In the genomic region with DNA sequence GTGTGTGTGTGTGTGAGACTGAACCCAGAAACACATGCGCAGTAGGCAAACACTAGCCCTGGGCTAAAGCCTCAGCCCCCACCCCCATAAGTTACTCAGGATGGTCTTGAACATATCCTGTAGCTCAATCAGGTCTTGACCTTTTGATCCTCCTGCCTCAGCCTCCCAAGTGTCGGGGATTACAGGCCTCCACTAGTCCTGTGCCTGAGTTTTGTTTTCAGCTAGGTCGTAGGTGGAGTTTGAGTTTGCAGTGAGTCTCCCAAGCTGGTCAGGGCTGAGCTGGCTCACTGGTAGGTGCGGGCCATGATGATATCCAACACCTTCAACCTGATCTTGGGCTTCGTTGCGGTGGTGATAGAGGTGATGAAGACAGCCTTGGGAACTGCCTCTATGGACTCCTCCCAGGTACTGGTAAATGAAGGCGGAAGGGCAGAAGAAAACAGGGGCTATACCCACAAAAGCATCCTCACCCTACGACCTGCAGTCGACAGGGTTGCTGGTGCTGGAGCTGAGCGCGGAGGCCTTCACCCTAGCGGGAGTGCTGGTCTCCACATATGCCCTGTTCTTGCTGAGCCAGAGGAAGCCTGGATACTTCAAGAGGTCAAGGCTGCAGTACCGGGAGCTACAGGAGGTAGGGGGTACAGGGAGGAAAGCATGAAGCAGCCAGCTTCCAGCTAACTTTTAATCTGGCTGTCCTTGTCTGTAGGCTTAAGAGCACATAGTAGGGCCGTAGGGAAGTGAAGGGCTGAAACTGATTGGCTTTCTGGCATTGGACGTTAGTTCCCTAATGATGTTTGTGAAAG, we compare ENCODE assay signal across 8 mouse cellular contexts. TPM values are rescaled to one million over a fixed set of nuclear protein-coding genes. Genes with fewer than 3 reads are reported as not detected.
A peak's percentile ranks its signal among the peaks of the same experiment; 100 is the strongest.
DNase-seq lines count a peak whose midpoint lies in the region; ATAC-seq and TF ChIP-seq lines count a peak whose summit lies in the region.

No protein-coding gene starts in this region.

- 0 out of 2 replicates have a peak overlapping the region, but pooled peaks have one; percentile 67 for H3K4me3 ChIP-seq in kidney, postnatal 0 days (replicated peaks; ENCODE audit: low read depth, low read length)
- peak overlapping the region; percentile 75; the same call in 1 of the 2 replicates for H3K4me3 ChIP-seq in hindbrain, embryonic 14.5 days (replicated peaks; ENCODE audit: low read length)
- peak overlapping the region; percentile 53 for H3K4me3 ChIP-seq in myocyte

- WGBS in kidney, postnatal 0 days = 82% methylated on average over 15 of the region's 15 CpGs
- 86% methylated on average over 15 of the region's 15 CpGs for WGBS in hindbrain, embryonic 14.5 days

- intact Hi-C loops in left cerebral cortex, postnatal 25 days (cut with DNase I) = loop anchor here (10.0 kb wide), 1 partner anchor 934 kb away; no protein-coding TSS in a partner anchor

- H3K36me3 ChIP-seq in kidney, postnatal 0 days (ENCODE audit: insufficient read depth, low read length) = no peaks in the 10 kb centered on the region
- no peaks in the 10 kb centered on the region for H3K36me3 ChIP-seq in hindbrain, embryonic 14.5 days (replicated peaks; ENCODE audit: control insufficient read depth, insufficient read depth)
- H3K36me3 ChIP-seq in myocyte (ENCODE audit: control insufficient read depth, insufficient read depth) = no peaks in the 10 kb centered on the region

- peak overlapping the region; percentile 100 for H3K27ac ChIP-seq in kidney, postnatal 0 days
- H3K27ac ChIP-seq in hindbrain, embryonic 14.5 days = peak overlapping the region; percentile 99

- H3K9ac ChIP-seq in kidney, postnatal 0 days (ENCODE audit: low read depth, low read length) = 0 out of 2 replicates have a peak overlapping the region, but pooled peaks have one; percentile 86
- peak overlapping the region; percentile 96 for H3K9ac ChIP-seq in hindbrain, embryonic 14.5 days

- H3K79me2 ChIP-seq in myocyte (ENCODE audit: control insufficient read depth, insufficient read depth) = no peaks in the 10 kb centered on the region

- TF ChIP-seq CTCF in kidney, postnatal 0 days (IDR thresholded peaks at IDR 0.05; ENCODE audit: low read depth) = no peak

- TF ChIP-seq POLR2A in myocyte (IDR thresholded peaks at IDR 0.05; ENCODE audit: insufficient read length, low read depth) = no peak

- ATAC-seq in kidney, postnatal 0 days (replicated peaks; ENCODE audit: low FRiP score, low read depth) = no peak
- no peak for ATAC-seq in hindbrain, embryonic 14.5 days (ENCODE audit: low FRiP score)
- ATAC-seq in granulocyte monocyte progenitor cell, adult 5-6 weeks (replicated peaks; ENCODE audit: poor library complexity, severe bottlenecking) = no peak

- DNase-seq in kidney, postnatal 0 days (ENCODE audit: low spot score) = no peak
- DNase-seq in kidney, adult 11 months = no peak
- DNase-seq in cerebellum, adult 9-11 months = peak; percentile 66
- no peak for DNase-seq in hindbrain, embryonic 14.5 days (ENCODE audit: low spot score)
- DNase-seq in left cerebral cortex, postnatal 25 days (ENCODE audit: low spot score in 2 of 2) = no peak
- DNase-seq in natural killer cell, adult 2 months (ENCODE audit: low spot score in 2 of 2) = no peak

- no peaks in the 10 kb centered on the region for H3K27me3 ChIP-seq in kidney, postnatal 0 days (ENCODE audit: insufficient read depth, low read length)
- H3K27me3 ChIP-seq in hindbrain, embryonic 14.5 days (ENCODE audit: control insufficient read depth, insufficient read depth, low read length) = no peaks in the 10 kb centered on the region
- H3K27me3 ChIP-seq in myocyte (ENCODE audit: control insufficient read depth, insufficient read depth, insufficient read length) = no peaks in the 10 kb centered on the region

- H3K4me1 ChIP-seq in kidney, postnatal 0 days (replicated peaks; ENCODE audit: insufficient read depth, low read length) = peaks cover 34% of the 10 kb centered on the region
- peaks cover 47% of the 10 kb centered on the region for H3K4me1 ChIP-seq in hindbrain, embryonic 14.5 days (replicated peaks; ENCODE audit: control insufficient read depth, insufficient read depth, low read length)

- no peaks in the 10 kb centered on the region for H3K9me3 ChIP-seq in kidney, postnatal 0 days (replicated peaks; ENCODE audit: low read length)
- no peaks in the 10 kb centered on the region for H3K9me3 ChIP-seq in hindbrain, embryonic 14.5 days (ENCODE audit: control insufficient read depth, low read length)

- peak overlapping the region; percentile 74 for H3K4me2 ChIP-seq in kidney, postnatal 0 days (ENCODE audit: low read length)
- peak overlapping the region; percentile 70 for H3K4me2 ChIP-seq in hindbrain, embryonic 14.5 days (replicated peaks)
- H3K4me2 ChIP-seq in myocyte (ENCODE audit: low read depth) = peak overlapping the region; percentile 84

- no peak overlapping the region for H3ac ChIP-seq in myocyte (ENCODE audit: control insufficient read depth, insufficient read length)

TF ChIP-seq in myocyte, 11 proteins besides CTCF, POLR2A, EP300 and RAD21:
- TF ChIP-seq USF1 (IDR thresholded peaks at IDR 0.05; ENCODE audit: low read depth) = no peak
- no peak for TF ChIP-seq POLR2AphosphoS2 (IDR thresholded peaks at IDR 0.05; ENCODE audit: insufficient read length, low read depth)
- TF ChIP-seq E2F4 (IDR thresholded peaks at IDR 0.05; ENCODE audit: insufficient read depth) = no peak
- TF ChIP-seq MAX (IDR thresholded peaks at IDR 0.05; ENCODE audit: low read depth) = no peak

RNA-seq across cellular contexts. Expression of gene Zfp219, which starts 2.1 kb away (rescaled TPM):
- polyA plus RNA-seq in kidney, postnatal 0 days (2015; fragmentation: Nextera tagmentation; extraction: Ambion mirVana) = 34.0 and 35.8 TPM in 2 replicates
- 26.4 and 28.7 TPM in 2 replicates for polyA plus RNA-seq in hindbrain, embryonic 14.5 days (2014; fragmentation: Nextera tagmentation; extraction: Ambion mirVana)
- polyA plus RNA-seq in myocyte (2012; fragmentation: generic; extraction: Trizol) = 13.6 TPM
- 10 to 100 TPM; 32.0 to 36.3 TPM for total RNA-seq in left cerebral cortex, postnatal 25 days (2021)
- 11.3 and 20.1 TPM in 2 replicates for total RNA-seq in granulocyte monocyte progenitor cell, adult 5-6 weeks (2014; fragmentation: Nextera tagmentation)
- 13.6 and 17.0 TPM in 2 replicates for total RNA-seq in granulocyte monocyte progenitor cell, adult 5-6 weeks (2017)

RNA-seq across cellular contexts. Expression of gene Tmem253, which starts 3.0 kb away (rescaled TPM):
- polyA plus RNA-seq in kidney, postnatal 0 days (2015; fragmentation: Nextera tagmentation; extraction: Ambion mirVana) = 1.7 and 2.3 TPM in 2 replicates
- 0.29 and 0.37 TPM in 2 replicates for polyA plus RNA-seq in hindbrain, embryonic 14.5 days (2014; fragmentation: Nextera tagmentation; extraction: Ambion mirVana)
- 0.34 TPM for polyA plus RNA-seq in myocyte (2012; fragmentation: generic; extraction: Trizol)
- under 1 TPM in 1 of 2 experiments, not detected in 1; 0.60 TPM for total RNA-seq in left cerebral cortex, postnatal 25 days (2021)
- not detected in 2 replicates for total RNA-seq in granulocyte monocyte progenitor cell, adult 5-6 weeks (2014; fragmentation: Nextera tagmentation)
- not detected in 2 replicates for total RNA-seq in granulocyte monocyte progenitor cell, adult 5-6 weeks (2017)

RNA-seq across cellular contexts. Expression of gene Olfr221, which starts 23.8 kb away (rescaled TPM):
- not detected in 2 replicates for polyA plus RNA-seq in kidney, postnatal 0 days (2015; fragmentation: Nextera tagmentation; extraction: Ambion mirVana)
- not detected in 2 replicates for polyA plus RNA-seq in hindbrain, embryonic 14.5 days (2014; fragmentation: Nextera tagmentation; extraction: Ambion mirVana)
- polyA plus RNA-seq in myocyte (2012; fragmentation: generic; extraction: Trizol) = not detected
- total RNA-seq in left cerebral cortex, postnatal 25 days (2021) = not detected
- not detected in 2 replicates for total RNA-seq in granulocyte monocyte progenitor cell, adult 5-6 weeks (2014; fragmentation: Nextera tagmentation)
- not detected in 2 replicates for total RNA-seq in granulocyte monocyte progenitor cell, adult 5-6 weeks (2017)

RNA-seq across cellular contexts. Expression of gene Arhgef40, which starts 33.9 kb away (rescaled TPM):
- polyA plus RNA-seq in kidney, postnatal 0 days (2015; fragmentation: Nextera tagmentation; extraction: Ambion mirVana) = 58.0 and 61.3 TPM in 2 replicates
- polyA plus RNA-seq in hindbrain, embryonic 14.5 days (2014; fragmentation: Nextera tagmentation; extraction: Ambion mirVana) = 67.2 and 68.8 TPM in 2 replicates
- 35.0 TPM for polyA plus RNA-seq in myocyte (2012; fragmentation: generic; extraction: Trizol)
- 10 to 100 TPM; 26.3 to 28.5 TPM for total RNA-seq in left cerebral cortex, postnatal 25 days (2021)
- total RNA-seq in granulocyte monocyte progenitor cell, adult 5-6 weeks (2014; fragmentation: Nextera tagmentation) = 8.6 and 14.9 TPM in 2 replicates
- 10.8 and 11.4 TPM in 2 replicates for total RNA-seq in granulocyte monocyte progenitor cell, adult 5-6 weeks (2017)
